Mouse (Mus musculus) heart, embryonic 11.5 days (tissue): ENCODE data around the gene Rflna. TPM values are rescaled to one million over a fixed set of nuclear protein-coding genes. Genes with fewer than 3 reads are reported as not detected.
A peak's percentile ranks its signal among the peaks of the same experiment; 100 is the strongest.

ENCODE experiments used
- ATAC-seq: fragments of 200-750 bp; cut with Nextera tagmentation; replicated peaks from 2 replicates; pipeline ENCODE4 v1.8.0; 2017; ENCODE audit warnings: moderate library complexity; ENCODE audit not compliant: insufficient number of reproducible peaks, low FRiP score, low TSS enrichment
- H3K27ac ChIP-seq: fragments of 300-500 bp; sonication (generic); 2 replicates; pipeline ENCODE4 v1.5.1; 2014; ENCODE audit warnings: mild to moderate bottlenecking, low read depth, low read length
- H3K27me3 ChIP-seq: fragments of 300-500 bp; sonication (generic); 2 replicates; pipeline ENCODE4 v1.6.1; 2014; ENCODE audit warnings: mild to moderate bottlenecking, low read length, mixed read lengths; ENCODE audit not compliant: control insufficient read depth, insufficient read depth
- H3K36me3 ChIP-seq: fragments of 300-500 bp; sonication (generic); 2 replicates; pipeline ENCODE4 v1.6.1; 2014; ENCODE audit warnings: mild to moderate bottlenecking, low read length, moderate library complexity, mixed read lengths; ENCODE audit not compliant: control insufficient read depth, insufficient read depth
- H3K4me1 ChIP-seq: fragments of 300-500 bp; sonication (generic); 2 replicates; pipeline ENCODE4 v1.6.1; 2014; ENCODE audit warnings: low read length; ENCODE audit not compliant: control insufficient read depth, insufficient read depth
- H3K4me2 ChIP-seq: fragments of 300-500 bp; sonication (generic); 2 replicates; pipeline ENCODE4 v1.6.1; 2014; ENCODE audit warnings: mild to moderate bottlenecking, moderate library complexity
- H3K4me3 ChIP-seq: fragments of 300-500 bp; sonication (generic); 2 replicates; pipeline ENCODE4 v1.5.1; 2014; ENCODE audit warnings: low read depth, low read length
- H3K9ac ChIP-seq: fragments of 300-500 bp; sonication (generic); 2 replicates; pipeline ENCODE4 v1.6.1; 2014; ENCODE audit warnings: mild to moderate bottlenecking, low read depth, low read length, moderate library complexity
- H3K9me3 ChIP-seq: fragments of 300-500 bp; sonication (generic); replicated peaks from 2 replicates; pipeline ENCODE4 v1.6.1; 2016; ENCODE audit warnings: low read length; ENCODE audit not compliant: control insufficient read depth
- WGBS: fragments of 180-500 bp; shearing (Covaris S2); extraction: QIAGEN DNeasy Blood & Tissue Kit; methylation state at CpG from one replicate; pipeline ENCODE4 v1.1.7; 2014; ENCODE audit not compliant: insufficient replicate concordance; 5-methylcytosine and 5-hydroxymethylcytosine counted together
- polyA plus RNA-seq: library from polyadenylated mRNA; unstranded; fragments of >200 nt; fragmentation: Nextera tagmentation; extraction: Ambion mirVana; gene quantifications from 2 replicates; pipeline ENCODE4 v1.2.1, GENCODE M21; 2014

Gene Rflna
- polyA plus RNA-seq = 1.0 and 1.1 TPM in 2 replicates

- Histone ChIP-seq H3K4me2 (peak within 1 kb of the TSS; percentile 69), H3K27ac (no peak within 1 kb of the TSS), H3K9ac (peak within 1 kb of the TSS; percentile 52; the same call in 1 of the 2 replicates), H3K27me3 (peaks cover 25% of the 10 kb centered on the region), H3K9me3 (no peaks in the 10 kb centered on the region), H3K36me3 (no peaks in the 10 kb centered on the region), H3K4me1 (peaks cover 24% of the 10 kb centered on the region), H3K4me3 (peak within 1 kb of the TSS; percentile 43)
- peak; percentile 27 for ATAC-seq
- WGBS = 4% methylated on average over 34 of the region's 41 CpGs
Measured at GRCm38 (mm10) chr5:125002969-125003872, at the start of gene Rflna. Gene Rflna, plus strand, starts transcription at chr5:125003221.

GRCm38 (mm10) chr5:124954404-124955305, 48.4 kb upstream of the Rflna start:
- no peaks in the 10 kb centered on the region for H3K36me3 ChIP-seq
- 73% methylated on average over 8 of the region's 8 CpGs for WGBS
- no peak for ATAC-seq
- no peak overlapping the region for H3K4me3 ChIP-seq
- H3K4me2 ChIP-seq = no peak overlapping the region
- 0 out of 2 replicates have a peak, but pooled peaks cover 3% of the 10 kb centered on the region for H3K4me1 ChIP-seq
- no peak overlapping the region for H3K9ac ChIP-seq
- H3K27me3 ChIP-seq = no peaks in the 10 kb centered on the region
- no peak overlapping the region for H3K27ac ChIP-seq
- H3K9me3 ChIP-seq = no peaks in the 10 kb centered on the region; the same call in 1 of the 2 replicates

- no peak overlapping the region for H3K9ac ChIP-seq
- H3K27ac ChIP-seq = no peak overlapping the region
- H3K4me1 ChIP-seq = peaks cover 16% of the 10 kb centered on the region
- H3K4me2 ChIP-seq = no peak overlapping the region
- no peaks in the 10 kb centered on the region for H3K27me3 ChIP-seq
- H3K4me3 ChIP-seq = no peak overlapping the region
- 71% methylated on average over 5 of the region's 5 CpGs for WGBS
- H3K36me3 ChIP-seq = no peaks in the 10 kb centered on the region
- ATAC-seq = no peak
- no peaks in the 10 kb centered on the region; the same call in 1 of the 2 replicates for H3K9me3 ChIP-seq
Measured at GRCm38 (mm10) chr5:124957491-124957890, 45.5 kb upstream of the Rflna start.

- Histone ChIP-seq H3K9me3 (no peaks in the 10 kb centered on the region; the same call in 1 of the 2 replicates), H3K27ac (no peak overlapping the region), H3K36me3 (no peaks in the 10 kb centered on the region), H3K4me2 (no peak overlapping the region), H3K4me1 (peaks cover 16% of the 10 kb centered on the region), H3K9ac (no peak overlapping the region), H3K27me3 (no peaks in the 10 kb centered on the region), H3K4me3 (no peak overlapping the region)
- WGBS = 91% methylated on average over 4 of the region's 4 CpGs
- ATAC-seq = no peak
Measured at GRCm38 (mm10) chr5:124959099-124959498, 43.9 kb upstream of the Rflna start.

- Histone ChIP-seq H3K9me3 (no peaks in the 10 kb centered on the region; the same call in 1 of the 2 replicates), H3K4me3 (no peak overlapping the region), H3K36me3 (no peaks in the 10 kb centered on the region), H3K9ac (0 out of 2 replicates have a peak overlapping the region, but pooled peaks have one; percentile 43), H3K4me2 (peak overlapping the region; percentile 38), H3K27ac (peak overlapping the region; percentile 77), H3K27me3 (no peaks in the 10 kb centered on the region), H3K4me1 (peaks cover 13% of the 10 kb centered on the region)
- WGBS = 22% methylated on average over 18 of the region's 18 CpGs
- peak; percentile 64 for ATAC-seq
Measured at GRCm38 (mm10) chr5:124960131-124960901, 42.7 kb upstream of the Rflna start.

GRCm38 (mm10) chr5:124961433-124961832, 41.6 kb upstream of the Rflna start:
- Histone ChIP-seq H3K9me3 (no peaks in the 10 kb centered on the region; the same call in 1 of the 2 replicates), H3K4me2 (no peak overlapping the region), H3K4me3 (no peak overlapping the region), H3K27me3 (no peaks in the 10 kb centered on the region), H3K9ac (no peak overlapping the region), H3K4me1 (peaks cover 13% of the 10 kb centered on the region), H3K27ac (no peak overlapping the region), H3K36me3 (no peaks in the 10 kb centered on the region)
- no peak for ATAC-seq
- WGBS = 79% methylated on average over 8 of the region's 8 CpGs

GRCm38 (mm10) chr5:124962761-124963160, 40.3 kb upstream of the Rflna start:
- no peak overlapping the region for H3K9ac ChIP-seq
- no peaks in the 10 kb centered on the region for H3K27me3 ChIP-seq
- WGBS = 59% methylated on average over 7 of the region's 7 CpGs
- H3K36me3 ChIP-seq = no peaks in the 10 kb centered on the region
- no peak overlapping the region for H3K4me2 ChIP-seq
- no peak overlapping the region for H3K4me3 ChIP-seq
- H3K4me1 ChIP-seq = peaks cover 13% of the 10 kb centered on the region
- no peaks in the 10 kb centered on the region; the same call in 1 of the 2 replicates for H3K9me3 ChIP-seq
- ATAC-seq = no peak
- H3K27ac ChIP-seq = no peak overlapping the region
